Mouse (Mus musculus): Measurements from ENCODE around the gene Sctr.

DNA sequence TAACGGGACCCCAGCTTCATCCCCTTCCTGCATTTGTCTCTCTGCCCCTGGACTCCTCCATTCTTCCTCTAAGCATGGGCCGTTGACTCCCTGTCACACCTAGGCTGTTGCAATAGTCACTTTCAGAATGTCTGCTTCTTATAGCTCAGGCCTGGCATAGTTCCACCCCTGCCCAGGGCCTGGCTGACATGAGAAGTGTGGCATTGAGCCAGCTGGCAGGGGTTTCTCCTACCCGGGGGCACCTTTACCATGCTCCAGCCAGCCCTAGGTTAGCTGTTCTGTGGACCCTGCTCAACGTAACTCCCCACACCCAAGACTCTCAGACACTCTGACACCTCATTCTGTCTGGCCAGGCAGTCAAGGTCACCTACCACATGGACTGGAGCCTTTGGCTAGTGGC lies 21.0 kb downstream of the Sctr start:
- TF ChIP-seq EP300 (IDR thresholded peaks at IDR 0.05; ENCODE audit: insufficient read depth, low read depth, low read length) (no peak), CTCF (IDR thresholded peaks at IDR 0.05; ENCODE audit: low read depth, low read length) (no peak), POLR2A (IDR thresholded peaks at IDR 0.05; ENCODE audit: insufficient read depth, low read length) (no peak)

All from ES-Bruce4 (cell line).